Mouse (Mus musculus): ENCODE data around the gene Dph6. TPM values are rescaled to one million over a fixed set of nuclear protein-coding genes. Genes with fewer than 3 reads are reported as not detected.

Gene Dph6
- total RNA-seq, 2 experiments from 2014 or later: 15.1 to 16.2 TPM

DNA sequence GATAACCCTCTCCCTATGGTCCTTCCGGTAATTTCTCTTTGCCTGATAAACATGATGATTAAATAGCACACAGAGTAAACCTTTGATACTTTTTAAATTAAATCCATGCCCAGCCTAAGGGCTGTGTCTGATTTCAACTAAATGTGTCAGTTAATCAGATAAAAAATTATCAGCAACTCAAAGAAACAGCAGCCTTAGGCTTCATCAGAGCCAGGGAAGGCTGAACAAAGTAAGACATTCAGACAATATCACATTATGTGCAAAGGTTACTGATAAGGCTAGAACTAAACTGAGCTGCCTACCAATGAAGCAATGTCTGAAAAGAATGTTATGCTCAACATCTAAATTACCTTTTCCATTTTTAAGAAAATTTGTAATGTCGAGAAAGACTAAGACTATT, 74.0 kb downstream of the Dph6 start:
- DNase-seq (ENCODE audit: extremely low spot score in 1 of 2, low spot score in 2 of 2): no peak
- intact Hi-C loops (cut with DNase I): no loop called here

DNA sequence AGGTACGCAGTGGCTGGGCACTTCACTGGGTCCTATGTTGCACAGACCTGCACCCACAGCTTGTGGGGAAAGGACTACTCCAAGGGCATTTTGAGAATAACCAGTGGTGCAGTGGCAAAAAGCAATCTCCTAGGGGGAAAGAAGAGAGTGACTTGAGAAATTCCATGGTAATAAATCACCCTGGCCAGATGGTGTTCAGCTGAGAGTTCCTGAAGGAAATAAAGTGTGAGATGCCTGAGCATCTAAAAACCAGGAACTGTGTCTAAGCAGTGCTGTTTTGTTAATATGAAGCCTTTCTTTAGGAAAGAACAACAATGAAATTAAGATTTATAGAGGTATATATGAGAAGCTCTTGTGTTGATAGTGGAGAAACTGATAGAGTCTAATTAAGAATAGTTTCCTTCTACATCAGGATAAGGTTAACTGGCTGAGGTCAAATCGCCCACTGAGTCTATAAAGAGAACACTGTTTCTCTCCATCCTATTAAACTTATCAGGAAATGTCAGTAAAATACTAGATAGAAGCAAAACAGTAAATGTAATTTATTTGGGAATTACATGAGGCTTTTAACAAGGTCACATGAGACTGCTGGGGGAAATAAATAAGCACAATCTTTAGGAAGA, 111.7 kb downstream of the Dph6 start:
- DNase-seq (ENCODE audit: extremely low spot score in 1 of 2, low spot score in 2 of 2): no peak

DNA sequence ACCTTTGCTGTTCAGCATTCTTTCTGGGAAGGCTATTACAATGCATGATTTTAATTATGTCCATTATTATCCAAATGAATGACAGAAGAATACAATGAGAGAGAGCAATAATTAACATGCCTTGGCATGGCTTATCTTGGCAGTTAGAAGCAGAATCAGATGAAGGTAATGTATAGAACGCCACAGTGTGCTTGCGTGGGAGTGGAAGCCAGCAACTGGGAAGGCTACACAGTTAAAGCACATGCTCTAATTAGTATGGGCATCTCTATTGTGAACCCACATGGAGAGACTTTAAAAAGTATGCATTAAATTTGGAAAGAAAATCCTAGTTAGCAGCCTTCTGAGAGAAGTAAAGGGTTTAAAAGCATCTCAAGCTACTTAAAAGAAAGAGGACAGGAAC, 112.4 kb downstream of the Dph6 start:
- intact Hi-C loops (cut with DNase I): no loop called here
- no peak for DNase-seq (ENCODE audit: extremely low spot score in 1 of 2, low spot score in 2 of 2)

More for the DNA sequence above, 111.7 kb downstream of the Dph6 start:
- intact Hi-C loops (cut with DNase I): no loop called here

DNA sequence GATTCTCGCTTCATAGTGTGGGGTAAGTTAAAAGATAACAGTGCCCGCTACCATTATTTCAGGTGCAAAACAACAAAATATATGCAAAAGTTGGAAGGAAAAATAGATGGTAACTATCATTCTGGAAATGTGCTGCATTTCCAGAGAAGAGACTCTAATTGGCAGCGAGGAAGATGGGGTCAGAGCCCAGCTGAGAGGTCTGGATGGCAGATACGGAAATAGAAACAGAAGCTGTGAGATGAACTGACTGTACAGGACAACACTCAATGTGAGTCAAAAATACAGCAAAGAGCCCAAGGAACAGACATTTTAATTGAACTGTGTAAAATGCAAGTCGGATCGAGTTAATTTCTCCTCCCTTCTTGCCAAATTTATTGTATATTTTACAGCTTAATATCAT, 114.3 kb downstream of the Dph6 start:
- DNase-seq (ENCODE audit: extremely low spot score in 1 of 2, low spot score in 2 of 2): no peak
- intact Hi-C loops (cut with DNase I): no loop called here

DNA sequence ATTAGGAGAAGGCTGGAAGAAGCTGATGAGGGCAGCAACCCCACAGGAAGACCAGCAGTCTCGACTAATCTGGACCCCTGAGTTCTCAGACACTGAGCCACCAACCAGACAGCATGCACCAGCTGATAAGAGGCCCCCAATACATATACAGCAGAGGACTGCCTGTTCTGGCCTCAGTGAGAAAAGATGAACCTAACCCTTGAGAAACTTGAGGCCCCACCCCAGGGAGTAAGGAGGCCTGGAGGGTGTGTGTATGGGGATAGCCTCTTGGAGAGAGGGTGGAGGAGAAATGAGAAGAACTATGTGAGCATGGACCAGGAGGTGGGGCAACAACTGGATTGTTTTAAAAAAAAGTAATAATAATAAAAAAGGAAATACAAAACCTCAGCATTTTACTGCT, 118.7 kb downstream of the Dph6 start:
- no peak for DNase-seq (ENCODE audit: extremely low spot score in 1 of 2, low spot score in 2 of 2)
- intact Hi-C loops (cut with DNase I): no loop called here

DNA sequence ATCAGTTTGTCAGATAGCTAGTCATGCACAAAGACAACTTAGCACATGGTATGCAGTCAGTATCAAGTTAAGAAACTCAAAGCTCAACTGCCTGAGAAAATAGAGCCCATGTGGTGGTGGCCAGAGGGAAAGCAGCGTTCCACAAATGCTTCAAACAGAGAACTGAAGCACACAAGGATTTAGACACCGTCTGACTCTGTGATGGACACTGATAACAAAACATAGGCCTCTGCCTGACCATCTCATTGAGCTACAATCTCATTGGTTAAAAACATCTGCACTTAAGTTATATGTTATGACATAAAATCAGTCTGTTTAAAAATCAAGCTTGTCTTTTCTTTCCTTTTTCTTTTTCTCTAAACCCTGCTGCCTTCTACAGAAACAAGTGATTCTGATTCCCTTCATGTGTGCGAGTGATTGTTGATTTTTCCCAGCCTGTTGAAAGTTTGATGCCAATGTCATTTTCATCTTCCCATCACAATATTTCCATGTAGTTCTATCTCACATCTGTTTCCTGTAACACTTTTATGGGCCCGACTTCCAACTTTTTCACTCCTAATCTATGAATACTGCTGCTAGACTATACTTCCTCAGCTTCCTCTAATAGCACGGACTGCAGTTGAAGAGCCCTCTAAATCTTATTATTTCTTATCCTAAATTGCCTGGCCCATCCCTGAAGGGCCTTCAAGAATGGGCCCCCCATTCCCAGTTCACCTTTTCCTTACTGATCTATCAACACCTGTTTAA, 123.6 kb downstream of the Dph6 start:
- intact Hi-C loops (cut with DNase I): no loop called here
- DNase-seq (ENCODE audit: extremely low spot score in 1 of 2, low spot score in 2 of 2): no peak

DNA sequence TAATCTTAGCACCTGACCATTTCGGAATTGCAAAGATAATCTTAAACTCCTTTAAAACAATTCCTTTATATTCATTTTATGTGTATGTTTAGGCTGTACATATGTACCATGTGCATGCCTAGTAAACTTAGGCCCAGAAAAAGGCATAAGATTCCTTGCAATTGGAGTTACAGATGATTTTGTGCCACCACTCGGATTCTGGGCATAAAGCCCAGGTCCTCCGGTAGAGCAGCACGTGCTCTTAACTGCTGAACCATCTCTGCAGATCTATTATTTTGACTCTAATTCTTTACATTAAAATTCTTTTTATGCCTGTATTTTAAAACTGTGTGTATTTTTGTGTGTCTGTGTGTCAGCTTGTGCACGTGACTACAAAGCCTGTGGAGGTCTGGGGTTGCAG, 134.3 kb downstream of the Dph6 start:
- intact Hi-C loops (cut with DNase I): no loop called here
- DNase-seq (ENCODE audit: extremely low spot score in 1 of 2, low spot score in 2 of 2): no peak

DNA sequence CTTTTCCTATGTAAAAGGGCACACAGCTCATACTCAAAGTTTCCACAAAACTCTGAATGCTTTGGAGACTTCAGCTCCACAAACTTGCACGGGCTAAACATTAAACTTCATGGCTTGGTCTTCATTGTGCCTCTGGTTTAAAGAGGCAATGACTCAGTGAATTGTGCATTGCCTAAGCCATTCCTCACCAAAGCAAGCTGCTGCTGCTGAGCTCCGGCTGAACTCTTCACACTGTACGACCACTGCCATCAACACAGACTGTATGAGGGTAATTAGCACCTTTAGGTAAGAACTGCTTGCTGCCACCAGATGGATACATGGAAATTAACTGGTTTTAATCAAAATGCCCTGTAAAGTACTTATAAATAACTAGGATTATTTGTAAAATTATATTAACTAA, 134.9 kb downstream of the Dph6 start:
- intact Hi-C loops (cut with DNase I): no loop called here
- DNase-seq (ENCODE audit: extremely low spot score in 1 of 2, low spot score in 2 of 2): no peak

DNA sequence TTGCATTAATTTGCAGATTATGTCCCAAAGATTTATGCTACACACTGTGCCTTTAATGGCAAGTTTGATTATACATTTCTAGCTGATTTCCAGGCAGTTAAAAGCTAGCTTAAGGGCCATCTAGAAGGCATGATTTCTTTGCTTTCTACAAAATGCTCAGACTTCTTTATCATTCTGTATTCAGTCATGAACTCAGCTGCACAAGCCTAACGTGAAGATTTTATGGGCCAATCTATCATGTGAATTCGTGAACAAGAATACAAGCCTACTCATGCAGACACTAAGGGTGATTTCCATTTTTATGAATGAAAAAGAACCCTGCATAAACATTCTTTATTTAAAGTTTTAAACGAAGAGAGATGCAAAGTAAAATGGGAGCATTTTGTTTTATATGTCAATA, 162.4 kb downstream of the Dph6 start:
- intact Hi-C loops (cut with DNase I): no loop called here
- DNase-seq (ENCODE audit: extremely low spot score in 1 of 2, low spot score in 2 of 2): no peak

DNA sequence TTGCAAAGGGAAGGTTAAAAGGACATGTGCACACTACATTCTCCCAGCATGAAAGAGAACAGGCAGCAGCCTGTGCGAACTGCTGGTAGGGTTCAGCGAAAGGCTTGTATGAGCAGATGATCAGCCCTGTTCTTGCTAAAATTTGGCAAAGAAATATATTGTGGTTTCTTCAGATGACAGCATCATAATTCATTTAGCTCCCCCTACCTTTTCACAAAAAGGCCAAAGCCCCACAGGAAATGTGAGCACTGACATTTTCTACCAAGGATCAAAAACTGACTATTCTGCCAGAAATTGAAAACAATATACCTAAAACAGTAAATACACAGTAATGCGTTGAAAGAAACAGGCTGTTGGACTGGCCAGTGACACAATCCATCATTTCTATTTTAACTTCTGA, 162.9 kb downstream of the Dph6 start:
- intact Hi-C loops (cut with DNase I): no loop called here

DNA sequence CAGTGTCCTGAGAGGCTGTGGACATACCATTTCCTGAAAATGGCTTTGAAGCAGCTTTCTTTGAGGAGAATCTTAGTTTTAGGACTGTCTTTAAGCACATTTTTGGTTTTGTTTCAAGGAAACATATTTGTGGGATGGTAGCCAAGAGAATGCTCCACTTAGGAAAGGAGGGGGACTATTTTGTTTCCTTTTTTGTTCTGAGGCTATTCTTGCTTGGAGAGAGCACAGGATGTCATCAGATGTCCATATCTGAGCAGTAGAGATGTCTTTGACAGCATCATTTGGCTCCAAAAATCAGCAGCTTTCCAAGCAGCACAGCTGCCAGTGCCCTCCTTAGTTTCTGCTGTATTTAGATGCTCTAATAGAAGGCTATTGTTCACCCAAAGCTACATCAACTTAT, 167.8 kb downstream of the Dph6 start:
- intact Hi-C loops (cut with DNase I): no loop called here
- peak in 1 of 2 experiments; percentile 1 for DNase-seq (ENCODE audit: extremely low spot score in 1 of 2, low spot score in 2 of 2)

More for the DNA sequence above, 162.9 kb downstream of the Dph6 start:
- DNase-seq (ENCODE audit: extremely low spot score in 1 of 2, low spot score in 2 of 2): no peak
